Mouse (Mus musculus) CH12.LX (cell line): ENCODE results near the gene Chga. TPM values are rescaled to one million over a fixed set of nuclear protein-coding genes. Genes with fewer than 3 reads are reported as not detected.
A peak's percentile ranks its signal among the peaks of the same experiment; 100 is the strongest.

Source experiments
- DNase-seq: peaks from one replicate; pipeline ENCODE4 v3.0.0-alpha.2; 2013; ENCODE audit errors: extremely low read depth
- H3K27ac ChIP-seq: 2 replicates; pipeline ENCODE4 v1.5.1; 2012; ENCODE audit warnings: low read depth, mild to moderate bottlenecking, control low read depth, moderate library complexity; ENCODE audit not compliant: insufficient read depth
- H3K27me3 ChIP-seq: replicated peaks from 2 replicates; pipeline ENCODE3; 2012; ENCODE audit warnings: inconsistent platforms
- H3K36me3 ChIP-seq, 2 experiments: replicated peaks in 1 of 2; 2 replicates each; pipeline versions ENCODE3 to v1.6.1; 2012; ENCODE audit warnings: inconsistent platforms in 1 of 2, low read length in 1 of 2, mild to moderate bottlenecking in 1 of 2, mixed read lengths in 1 of 2, moderate library complexity in 1 of 2; ENCODE audit not compliant: control insufficient read depth in 1 of 2, insufficient read depth in 1 of 2
- H3K4me1 ChIP-seq, 2 experiments: 2 replicates each; pipeline ENCODE4 v1.6.1; 2012; ENCODE audit warnings: inconsistent platforms in 1 of 2, moderate library complexity in 1 of 2; ENCODE audit not compliant: insufficient read depth in 2 of 2, control insufficient read depth in 1 of 2
- H3K4me2 ChIP-seq: 2 replicates; pipeline ENCODE4 v1.6.1; 2012; ENCODE audit warnings: low read depth, mild to moderate bottlenecking, control low read depth; ENCODE audit not compliant: poor library complexity, insufficient read depth, severe bottlenecking
- H3K4me3 ChIP-seq, 3 experiments: fragments of 150-350 bp in 1 of 3; sonication (generic) in 1 of 3; replicated peaks in 1 of 3; 2 replicates each; pipeline versions ENCODE3 to v1.5.1; 2011 to 2012; ENCODE audit warnings: low read depth in 2 of 3, low read length in 2 of 3, mild to moderate bottlenecking in 2 of 3, moderate library complexity in 2 of 3, control low read depth in 1 of 3, improper control_type of control experiment in 1 of 3, inconsistent platforms in 1 of 3, mixed read lengths in 1 of 3; ENCODE audit not compliant: poor library complexity in 1 of 3
- H3K79me2 ChIP-seq: replicated peaks from 2 replicates; pipeline ENCODE4 v1.6.1; 2012; ENCODE audit warnings: mild to moderate bottlenecking, moderate library complexity; ENCODE audit not compliant: control insufficient read depth, poor library complexity, insufficient read depth, severe bottlenecking; ENCODE audit errors: extremely low read depth
- H3K9ac ChIP-seq: 2 replicates; pipeline ENCODE4 v1.6.1; 2012; ENCODE audit warnings: low read depth, mild to moderate bottlenecking, control low read depth, moderate library complexity; ENCODE audit not compliant: insufficient read depth
- H3K9me3 ChIP-seq: replicated peaks from 2 replicates; pipeline ENCODE3; 2012; ENCODE audit warnings: low read length, inconsistent platforms, mixed read lengths
- BHLHE40 ChIP-seq: IDR thresholded peaks from 2 replicates; pipeline ENCODE4 v1.6.1; 2011; ENCODE audit warnings: mild to moderate bottlenecking, low read depth, low read length, improper control_type of control experiment
- CHD1 ChIP-seq: IDR thresholded peaks from 2 replicates; pipeline ENCODE4 v1.6.1; 2012; ENCODE audit warnings: low read depth, low read length, improper control_type of control experiment, inconsistent platforms
- CHD2 ChIP-seq: IDR thresholded peaks from 2 replicates; pipeline ENCODE4 v1.6.1; 2011; ENCODE audit warnings: low read length, improper control_type of control experiment
- CTCF ChIP-seq, 2 experiments: IDR thresholded peaks in 1 of 2; conservative IDR thresholded peaks in 1 of 2; 2 replicates each; pipeline ENCODE4 v1.5.1; 2011 to 2012; ENCODE audit warnings: low read depth in 2 of 2, low read length in 2 of 2, improper control_type of control experiment in 1 of 2, inconsistent platforms in 1 of 2, mild to moderate bottlenecking in 1 of 2, moderate library complexity in 1 of 2
- ELF1 ChIP-seq: IDR thresholded peaks from 2 replicates; pipeline ENCODE4 v1.6.1; 2014; ENCODE audit warnings: low read depth, mild to moderate bottlenecking, inconsistent platforms, low read length, improper control_type of control experiment
- EP300 ChIP-seq: IDR thresholded peaks from 2 replicates; pipeline ENCODE4 v1.6.1; 2011; ENCODE audit warnings: low read length, improper control_type of control experiment
- ETS1 ChIP-seq: conservative IDR thresholded peaks from 2 replicates; pipeline ENCODE4 v1.6.1; 2012; ENCODE audit warnings: low read depth, mild to moderate bottlenecking, inconsistent platforms, low read length, improper control_type of control experiment, moderate library complexity
- GABPA ChIP-seq: IDR thresholded peaks from 2 replicates; pipeline ENCODE4 v1.6.1; 2012; ENCODE audit warnings: low read depth, low read length, improper control_type of control experiment, inconsistent platforms; ENCODE audit not compliant: insufficient replicate concordance
- HCFC1 ChIP-seq: IDR thresholded peaks from 2 replicates; pipeline ENCODE4 v1.6.1; 2012; ENCODE audit warnings: low read depth, mild to moderate bottlenecking, inconsistent platforms, low read length, improper control_type of control experiment
- IRF4 ChIP-seq: IDR thresholded peaks from 2 replicates; pipeline ENCODE4 v1.6.1; 2014; ENCODE audit warnings: low read depth, mild to moderate bottlenecking, inconsistent platforms, low read length, improper control_type of control experiment
- JUND ChIP-seq: conservative IDR thresholded peaks from 2 replicates; pipeline ENCODE4 v1.6.1; 2011; ENCODE audit warnings: low read depth, low read length, improper control_type of control experiment
- KAT2A ChIP-seq: IDR thresholded peaks from 2 replicates; pipeline ENCODE4 v1.6.1; 2012; ENCODE audit warnings: low read length, improper control_type of control experiment, inconsistent platforms; ENCODE audit not compliant: insufficient replicate concordance
- MXI1 ChIP-seq: IDR thresholded peaks from 2 replicates; pipeline ENCODE4 v1.6.1; 2011; ENCODE audit warnings: mild to moderate bottlenecking, low read depth, low read length, improper control_type of control experiment
- NELFE ChIP-seq: IDR thresholded peaks from 2 replicates; pipeline ENCODE4 v1.6.1; 2011; ENCODE audit warnings: low read depth, low read length, improper control_type of control experiment
- NRF1 ChIP-seq: IDR thresholded peaks from 2 replicates; pipeline ENCODE4 v1.6.1; 2014; ENCODE audit warnings: low read depth, mild to moderate bottlenecking, inconsistent platforms, low read length, improper control_type of control experiment, moderate library complexity
- PAX5 ChIP-seq: IDR thresholded peaks from 2 replicates; pipeline ENCODE4 v1.6.1; 2012; ENCODE audit warnings: low read length, inconsistent platforms, mixed read lengths
- RCOR1 ChIP-seq: conservative IDR thresholded peaks from 2 replicates; pipeline ENCODE4 v1.6.1; 2012; ENCODE audit warnings: low read depth, mild to moderate bottlenecking, inconsistent platforms, low read length, improper control_type of control experiment
- SIN3A ChIP-seq: IDR thresholded peaks from 2 replicates; pipeline ENCODE4 v1.6.1; 2012; ENCODE audit warnings: low read length, improper control_type of control experiment, inconsistent platforms
- SMC3 ChIP-seq: IDR thresholded peaks from 2 replicates; pipeline ENCODE4 v1.6.1; 2011; ENCODE audit warnings: low read depth, low read length, improper control_type of control experiment
- TCF12 ChIP-seq: IDR thresholded peaks from 2 replicates; pipeline ENCODE4 v1.6.1; 2014; ENCODE audit warnings: low read depth, mild to moderate bottlenecking, inconsistent platforms, low read length, improper control_type of control experiment
- USF1 ChIP-seq: IDR thresholded peaks from 2 replicates; pipeline ENCODE4 v1.6.1; 2014; ENCODE audit warnings: low read depth, mild to moderate bottlenecking, inconsistent platforms, low read length, improper control_type of control experiment
- USF2 ChIP-seq: conservative IDR thresholded peaks from 2 replicates; pipeline ENCODE4 v1.6.1; 2011; ENCODE audit warnings: low read depth, low read length, improper control_type of control experiment
- ZC3H11A ChIP-seq: IDR thresholded peaks from 2 replicates; pipeline ENCODE4 v1.6.1; 2012; ENCODE audit warnings: low read depth, mild to moderate bottlenecking, inconsistent platforms, low read length, improper control_type of control experiment
- ZKSCAN1 ChIP-seq: IDR thresholded peaks from 2 replicates; pipeline ENCODE4 v1.6.1; 2012; ENCODE audit warnings: low read depth, inconsistent platforms, low read length, improper control_type of control experiment, borderline replicate concordance
- ZMIZ1 ChIP-seq: IDR thresholded peaks from 2 replicates; pipeline ENCODE4 v1.6.1; 2012; ENCODE audit warnings: low read depth, mild to moderate bottlenecking, inconsistent platforms, low read length, improper control_type of control experiment
- ZNF384 ChIP-seq: IDR thresholded peaks from 2 replicates; pipeline ENCODE4 v1.6.1; 2012; ENCODE audit warnings: low read depth, low read length, improper control_type of control experiment, inconsistent platforms
- dilution Hi-C: fragments of 300-500 bp; cut with MboI; formaldehyde crosslinking; loops from 2 replicates; pipeline ENCODE4 v1.14.3; 2020; ENCODE audit warnings: low sequenced_read_pairs; ENCODE audit not compliant: extremely low pct_unique_long_range_greater_than_20kb, extremely low pct_ligation_motif_present
- in situ Hi-C: fragments of 300-500 bp; cut with MboI; formaldehyde crosslinking; loops from 3 replicates; pipeline ENCODE4 v1.14.3; 2019; ENCODE audit warnings: low sequenced_read_pairs, low pct_ligation_motif_present, low pct_unique_long_range_greater_than_20kb, mixed read lengths
- polyA plus RNA-seq: library from polyadenylated mRNA; unstranded; fragments of >175 nt; gene quantifications from 2 replicates; pipeline ENCODE4 v1.2.1, GENCODE M21; 2012; ENCODE audit warnings: low read depth; ENCODE audit not compliant: insufficient read length
- total RNA-seq, 2 experiments: library from RNA; depleted of rRNA; stranded (reverse); fragments of 300-350 nt in 1 of 2; fragments of >200 nt in 1 of 2; gene quantifications; 2 replicates each; pipeline ENCODE4 v1.2.3; 2012 to 2014

Chga gene
- total and polyA plus RNA-seq, 3 experiments: not detected

- in situ Hi-C loops: no loop called here
- no peak for DNase-seq
- TF ChIP-seq ZKSCAN1 (no peak), RCOR1 (no peak), CTCF (conservative IDR thresholded peaks at IDR 0.05 in 1 of 2, IDR thresholded peaks at IDR 0.05 in 1 of 2; ENCODE audit: low read depth in 2 of 2, low read length in 2 of 2) (peak; percentile 22 to 38; a peak in 1 of 4 replicates)
- TF ChIP-seq, all 38 proteins: peak for 1
- no peaks in the 10 kb centered on the region for H3K27me3 ChIP-seq
- no peaks in the 10 kb centered on the region for H3K79me2 ChIP-seq
- H3K4me2 ChIP-seq: no peak overlapping the region
- H3K4me1 ChIP-seq: no peaks in the 10 kb centered on the region
- H3K4me3 ChIP-seq: no peak overlapping the region
- dilution Hi-C loops: no loop called here
- no peak overlapping the region for H3K27ac ChIP-seq
- peaks cover 1 to 96% of the 10 kb centered on the region in 2 experiments for H3K36me3 ChIP-seq
- H3K9ac ChIP-seq: no peak overlapping the region
- peaks cover 13% of the 10 kb centered on the region for H3K9me3 ChIP-seq
Measured at GRCm38 (mm10) chr12:102598535-102598934, 43.8 kb downstream of the Chga start.

GRCm38 (mm10) chr12:102599801-102600200, 45.0 kb downstream of the Chga start:
- no peak for TF ChIP-seq GABPA
- no peak for TF ChIP-seq SIN3A
- TF ChIP-seq KAT2A: no peak
- no peak for TF ChIP-seq BHLHE40
- TF ChIP-seq SMC3: no peak
- TF ChIP-seq ELF1: no peak
- no peak for TF ChIP-seq PAX5
- TF ChIP-seq JUND: no peak
- TF ChIP-seq TCF12: no peak
- TF ChIP-seq ZNF384: no peak
- no peak for TF ChIP-seq NELFE
- no peak for TF ChIP-seq CTCF (conservative IDR thresholded peaks at IDR 0.05 in 1 of 2, IDR thresholded peaks at IDR 0.05 in 1 of 2; ENCODE audit: low read depth in 2 of 2, low read length in 2 of 2)
- DNase-seq: no peak
- Histone ChIP-seq H3K79me2 (no peaks in the 10 kb centered on the region), H3K9ac (no peak overlapping the region), H3K4me1 (no peaks in the 10 kb centered on the region), H3K27ac (no peak overlapping the region), H3K4me3 (no peak overlapping the region), H3K9me3 (peaks cover 13% of the 10 kb centered on the region), H3K4me2 (no peak overlapping the region), H3K36me3 (peaks cover 12 to 96% of the 10 kb centered on the region in 2 experiments), H3K27me3 (no peaks in the 10 kb centered on the region)
- in situ Hi-C loops: no loop called here
- dilution Hi-C loops: no loop called here

- dilution Hi-C loops: no loop called here
- H3K27ac ChIP-seq: no peak overlapping the region
- in situ Hi-C loops: no loop called here
- no peaks in the 10 kb centered on the region for H3K4me1 ChIP-seq
- H3K27me3 ChIP-seq: no peaks in the 10 kb centered on the region
- H3K79me2 ChIP-seq: no peaks in the 10 kb centered on the region
- H3K36me3 ChIP-seq: peaks cover 17 to 97% of the 10 kb centered on the region in 2 experiments
- no peak overlapping the region for H3K9ac ChIP-seq
- TF ChIP-seq NELFE: no peak
- no peak for TF ChIP-seq ELF1
- TF ChIP-seq BHLHE40: no peak
- TF ChIP-seq ETS1: no peak
- TF ChIP-seq ZC3H11A: no peak
- no peak for TF ChIP-seq EP300
- no peak for TF ChIP-seq IRF4
- no peak for TF ChIP-seq USF2
- no peak for TF ChIP-seq MXI1
- no peak for TF ChIP-seq CHD2
- TF ChIP-seq ZMIZ1: no peak
- no peak for TF ChIP-seq PAX5
- TF ChIP-seq NRF1: no peak
- TF ChIP-seq CHD1: no peak
- no peak for TF ChIP-seq USF1
- TF ChIP-seq JUND: no peak
- no peak for TF ChIP-seq HCFC1
- TF ChIP-seq KAT2A: no peak
- H3K9me3 ChIP-seq: peaks cover 13% of the 10 kb centered on the region
- no peak overlapping the region for H3K4me3 ChIP-seq
- DNase-seq: no peak
- no peak overlapping the region for H3K4me2 ChIP-seq
Measured at GRCm38 (mm10) chr12:102600345-102600744, 45.6 kb downstream of the Chga start.
